Mouse (Mus musculus) kidney, postnatal 25 days (tissue): ENCODE data around the gene Dph1.
"Not testable (repeated sequence)": the region's sequence is repeated elsewhere in the genome, so short reads cannot be mapped to it uniquely, and the experiment has no call there.

Experiments used
- DNase-seq, 2 experiments: peaks; one replicate each; pipeline ENCODE4 v3.0.0; 2021; ENCODE audit warnings: mixed read lengths in 2 of 2

The Dph1 gene

GRCm38 (mm10) chr11:75203926-75204325 is 12.9 kb upstream of the Dph1 start:
- peak in 1 of 2 experiments; percentile 34 for DNase-seq

GRCm38 (mm10) chr11:75201721-75202120 is 10.7 kb upstream of the Dph1 start:
- peak in 1 of 2 experiments; percentile 24 for DNase-seq

DNA sequence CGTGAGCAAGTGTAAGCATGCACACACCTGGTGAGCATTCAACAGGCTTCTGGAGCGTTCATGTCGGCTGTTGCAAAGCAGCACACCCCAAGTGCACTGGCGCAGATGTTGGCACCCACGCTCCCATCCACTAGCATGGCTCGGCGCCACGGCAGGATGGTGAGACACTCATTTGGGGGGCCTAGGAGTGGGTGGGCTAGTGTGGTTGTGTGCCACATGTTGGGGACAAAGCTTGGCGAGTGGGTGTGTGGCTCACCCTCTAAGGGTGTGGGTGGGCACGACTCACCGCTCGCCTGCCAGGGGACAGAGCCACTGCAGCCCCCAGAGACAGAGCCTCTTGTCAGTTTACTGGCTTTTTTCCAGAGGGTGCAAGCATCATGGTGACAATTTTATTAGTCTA is 9.9 kb upstream of the Dph1 start:
- DNase-seq, result no peak

GRCm38 (mm10) chr11:75199951-75200350 is 8.9 kb upstream of the Dph1 start:
- no peak for DNase-seq

GRCm38 (mm10) chr11:75198792-75199191 is 7.8 kb upstream of the Dph1 start:
- DNase-seq, result no peak

- no peak for DNase-seq
Measured at GRCm38 (mm10) chr11:75197956-75198355, 6.9 kb upstream of the Dph1 start.

- no peak for DNase-seq
Measured at GRCm38 (mm10) chr11:75196131-75196530, 5.1 kb upstream of the Dph1 start.

GRCm38 (mm10) chr11:75194850-75195461 is 3.9 kb upstream of the Dph1 start:
- peak; percentile 71 to 86 for DNase-seq

GRCm38 (mm10) chr11:75194121-75194849 is 3.2 kb upstream of the Dph1 start:
- DNase-seq, result peak; percentile 51 to 68

DNA sequence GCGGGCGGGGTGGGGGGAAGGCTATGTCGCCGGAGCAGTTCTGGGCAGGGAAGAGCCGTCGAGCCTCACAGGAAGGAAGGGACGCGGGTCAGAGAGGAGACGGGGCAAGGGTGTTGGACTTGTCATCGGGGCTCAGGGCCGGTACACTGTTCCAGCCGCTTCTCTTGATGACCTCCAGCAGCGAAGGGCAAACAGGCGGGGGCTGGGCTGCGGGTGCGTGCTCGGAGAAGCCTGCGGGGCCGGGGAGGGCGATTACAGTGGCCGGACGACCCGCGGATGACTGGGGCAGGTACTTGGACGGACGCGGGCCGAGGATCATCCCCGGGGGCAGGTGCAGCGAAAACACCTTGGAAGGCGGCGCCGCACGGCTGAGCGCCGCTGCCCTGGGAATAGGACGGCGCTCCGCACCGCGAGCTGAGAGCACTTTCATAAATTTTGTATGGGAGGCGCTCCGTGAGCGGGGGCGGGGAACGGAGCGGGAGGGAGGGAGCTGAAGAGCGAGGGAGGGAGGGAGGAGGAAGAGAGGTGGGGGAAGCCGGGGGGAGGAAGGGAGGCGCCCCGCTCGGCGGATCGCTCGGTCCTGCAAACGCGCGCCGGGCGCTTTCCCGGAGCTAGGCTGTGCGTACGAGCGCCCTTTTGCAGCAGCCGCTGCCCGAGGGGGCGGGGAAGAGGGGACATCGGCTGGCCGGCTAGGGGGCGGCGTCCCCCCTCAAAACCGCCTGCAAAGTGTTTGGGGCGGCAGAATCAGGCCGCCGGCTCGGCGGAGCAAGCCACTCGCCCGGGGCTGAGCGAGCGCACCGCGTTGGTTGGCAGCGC is 2.4 kb upstream of the Dph1 start, which contains the start of gene Rtn4rl1:
Gene Rtn4rl1 (plus strand): TSS at position 528 of the 816 bp plus-strand sequence.
- peak; percentile 76 to 88 for DNase-seq

DNA sequence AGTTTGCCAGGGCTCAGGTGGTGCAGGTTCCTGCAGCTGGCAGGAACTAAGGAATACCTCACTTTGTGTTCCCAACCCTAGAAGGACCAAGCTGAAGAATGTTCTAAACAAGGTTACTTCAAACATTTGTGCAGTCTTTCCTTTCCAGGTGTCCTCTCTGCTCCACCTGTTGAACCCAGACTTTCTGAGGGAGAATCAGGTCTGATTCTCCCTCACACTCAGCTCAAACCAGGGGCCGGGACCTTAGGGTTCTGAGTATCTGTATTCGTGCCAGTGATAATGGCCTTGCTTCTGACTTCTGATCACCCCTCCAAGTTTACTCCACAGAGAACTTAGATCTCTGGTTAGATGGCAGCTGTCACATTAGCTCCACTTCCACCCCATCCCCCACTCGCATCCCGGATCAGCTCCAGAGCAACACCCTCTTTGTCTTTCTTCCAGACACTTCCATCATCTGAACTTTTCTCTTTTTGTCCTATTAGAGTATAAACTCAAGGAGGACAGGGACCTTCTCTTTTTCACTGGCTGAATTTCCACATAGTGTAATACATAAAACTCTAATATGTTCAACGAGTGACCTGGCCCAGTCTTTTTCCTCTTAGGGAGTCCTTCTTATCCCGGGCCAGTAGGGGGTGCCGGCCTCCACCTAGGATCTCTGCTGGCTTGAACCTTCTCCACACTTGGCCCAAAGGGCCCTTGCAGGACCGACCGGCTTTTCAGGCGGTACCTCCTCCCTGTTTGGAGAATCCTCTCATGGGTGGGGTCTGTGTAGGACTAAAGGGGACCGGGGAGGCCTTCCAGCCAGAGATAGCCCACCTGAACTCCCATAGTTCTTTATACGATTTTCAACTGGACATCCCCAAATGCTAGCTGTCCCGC is 1.5 kb upstream of the Dph1 start:
- DNase-seq, result peak; percentile 84 to 91

GRCm38 (mm10) chr11:75191841-75192240 is 800 bp upstream of the Dph1 start:
- DNase-seq, result no peak

- peak; percentile 88 to 94 for DNase-seq
Measured at GRCm38 (mm10) chr11:75190371-75190724, 693 bp downstream of the Dph1 start.

- no peak for DNase-seq
Measured at GRCm38 (mm10) chr11:75189713-75190370, 1.2 kb downstream of the Dph1 start.

DNA sequence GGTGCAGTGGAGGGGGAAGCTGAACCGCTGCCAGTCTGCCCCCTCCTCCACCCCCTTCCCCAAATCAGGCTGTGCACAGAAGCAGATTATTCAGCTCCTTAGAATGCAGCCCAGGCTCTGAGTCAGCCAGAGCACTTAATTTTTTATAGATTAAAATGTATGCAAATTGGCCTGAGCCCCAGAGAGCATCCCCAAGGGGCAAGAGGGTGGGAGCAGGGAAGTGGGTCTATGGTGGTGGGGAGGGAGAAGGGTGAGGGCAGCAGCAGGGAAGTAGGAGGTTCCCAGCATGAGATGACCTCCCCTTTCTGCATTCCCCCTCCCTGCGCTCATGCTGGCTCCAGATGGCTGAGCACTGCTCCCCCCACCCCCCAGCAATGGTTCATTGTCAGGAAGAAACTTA is 6.1 kb downstream of the Dph1 start:
- DNase-seq, result no peak

GRCm38 (mm10) chr11:75184573-75184972 is 6.5 kb downstream of the Dph1 start:
- DNase-seq, result no peak

DNA sequence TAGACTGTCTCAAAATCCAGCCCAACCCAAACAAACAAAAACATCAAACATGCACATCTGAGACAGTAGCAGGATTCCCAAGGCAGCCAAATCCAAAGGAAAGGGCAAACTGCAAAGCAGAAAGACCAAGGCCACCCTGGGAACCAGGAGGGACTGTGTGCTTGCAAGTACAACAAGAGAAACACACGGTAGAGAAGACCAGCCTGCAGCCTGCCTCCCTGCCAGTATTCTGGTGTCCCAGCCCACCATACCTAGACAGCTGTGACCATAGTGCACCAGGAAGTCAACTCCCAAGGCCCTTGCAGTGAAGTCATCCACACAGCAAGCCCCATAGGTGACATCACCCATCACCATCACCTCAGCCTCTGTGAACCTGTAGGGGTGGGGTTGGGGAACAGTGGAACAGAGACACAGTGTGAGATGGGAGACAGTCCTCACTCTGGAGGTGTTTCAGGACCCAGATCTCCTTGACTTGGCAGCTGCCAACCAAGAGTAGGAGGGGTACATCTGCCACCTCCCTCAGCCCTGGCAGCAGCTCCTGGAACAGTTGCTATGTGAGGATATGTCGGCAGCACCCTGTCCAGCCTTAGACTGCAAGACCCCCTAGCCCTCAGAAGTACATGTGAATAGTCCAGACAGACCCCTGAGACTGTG is 7.0 kb downstream of the Dph1 start:
- DNase-seq, result no peak

- DNase-seq, result peak; percentile 89 to 94
Measured at GRCm38 (mm10) chr11:75178672-75179208, 12.3 kb downstream of the Dph1 start, which contains the start of gene Ovca2. Gene Ovca2, minus strand, starts transcription at chr11:75178835.

DNA sequence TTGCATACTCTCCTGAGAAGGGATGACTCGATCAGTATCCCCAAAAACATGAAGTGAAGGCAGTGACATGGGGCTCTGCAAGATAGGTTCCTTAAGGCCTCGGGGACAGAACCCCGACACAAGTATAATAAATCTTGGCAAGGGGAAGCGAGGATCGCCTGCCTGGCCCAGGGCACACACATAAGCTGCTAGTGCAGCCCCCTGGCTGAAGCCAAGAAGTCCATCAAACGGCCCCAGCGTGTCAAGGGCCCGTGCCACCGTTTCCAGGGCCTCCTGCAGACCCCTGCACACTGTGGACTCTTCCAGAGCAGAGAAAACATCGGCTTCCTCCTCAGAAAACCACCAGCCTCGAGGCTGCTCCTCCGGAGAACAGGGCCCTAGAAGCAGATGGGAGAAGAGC is 13.0 kb downstream of the Dph1 start:
- no peak for DNase-seq

DNA sequence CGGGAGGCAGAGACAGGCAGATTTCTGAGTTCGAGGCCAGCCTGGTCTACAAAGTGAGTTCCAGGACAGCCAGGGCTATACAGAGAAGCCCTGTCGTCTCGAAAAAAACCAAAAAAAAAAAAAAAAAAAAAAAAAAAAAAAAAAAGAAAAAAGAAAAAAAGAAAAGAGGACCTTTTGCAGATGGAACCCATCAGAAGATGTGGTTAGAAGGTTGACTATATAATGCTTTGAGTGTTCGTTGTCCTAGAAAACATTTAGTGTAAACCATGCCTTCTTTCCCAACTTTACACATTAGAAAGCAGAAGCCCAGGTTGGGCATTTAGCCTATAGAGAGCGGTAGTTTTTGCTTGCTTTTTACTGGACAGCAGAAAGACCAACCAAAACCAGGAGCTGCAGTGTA is 16.5 kb downstream of the Dph1 start:
- DNase-seq, result not testable (repeated sequence)

- DNase-seq, result no peak
Measured at GRCm38 (mm10) chr11:75173799-75174165, 17.3 kb downstream of the Dph1 start.
